Mouse (Mus musculus) C2C12 (cell line): ENCODE results near the gene Trp73. TPM values are rescaled to one million over a fixed set of nuclear protein-coding genes. Genes with fewer than 3 reads are reported as not detected.

Experiments
- H3K27me3 ChIP-seq: one replicate; pipeline ENCODE4 v1.6.1; 2011; ENCODE audit not compliant: control insufficient read depth, insufficient read depth, insufficient read length
- H3K36me3 ChIP-seq: one replicate; pipeline ENCODE4 v1.6.1; 2011; ENCODE audit not compliant: control insufficient read depth, insufficient read depth
- H3K4me3 ChIP-seq: one replicate; pipeline ENCODE4 v1.5.1; 2011; ENCODE audit warnings: mild to moderate bottlenecking, control low read depth; ENCODE audit not compliant: poor library complexity, insufficient read depth, severe bottlenecking
- H3K79me2 ChIP-seq: one replicate; pipeline ENCODE4 v1.6.1; 2011; ENCODE audit not compliant: control insufficient read depth, insufficient read depth
- H3K79me3 ChIP-seq: one replicate; pipeline ENCODE4 v1.6.1; 2011; ENCODE audit warnings: low read depth, control low read depth
- H3ac ChIP-seq: one replicate; pipeline ENCODE3; 2011; ENCODE audit warnings: low read depth; ENCODE audit not compliant: control insufficient read depth, insufficient read length
- CEBPB ChIP-seq: IDR thresholded peaks from one replicate; pipeline ENCODE4 v1.6.1; 2011; ENCODE audit warnings: low read depth, mild to moderate bottlenecking, control low read depth, moderate library complexity
- CTCF ChIP-seq: IDR thresholded peaks from one replicate; pipeline ENCODE4 v1.5.1; 2011; ENCODE audit not compliant: control insufficient read depth, insufficient read depth, insufficient read length
- FOSL1 ChIP-seq: IDR thresholded peaks from one replicate; pipeline ENCODE4 v1.8.0; 2011; ENCODE audit warnings: mild to moderate bottlenecking, low read length; ENCODE audit not compliant: poor library complexity, insufficient read depth, severe bottlenecking
- MAX ChIP-seq: IDR thresholded peaks from one replicate; pipeline ENCODE4 v1.6.1; 2011; ENCODE audit warnings: mild to moderate bottlenecking, control low read depth
- MYOD1 ChIP-seq: IDR thresholded peaks from one replicate; pipeline ENCODE4 v1.6.1; 2011; ENCODE audit warnings: low read depth; ENCODE audit not compliant: control insufficient read depth, insufficient read length
- MYOG ChIP-seq: IDR thresholded peaks from one replicate; pipeline ENCODE4 v1.6.1; 2011; ENCODE audit not compliant: control insufficient read depth, insufficient read length; ENCODE audit errors: extremely low read depth
- USF1 ChIP-seq: IDR thresholded peaks from one replicate; pipeline ENCODE4 v1.6.1; 2011; ENCODE audit warnings: low read depth, mild to moderate bottlenecking, control low read depth, moderate library complexity
- polyA plus RNA-seq: library from polyadenylated mRNA; unstranded; fragments of >200 nt; fragmentation: generic; extraction: Trizol; gene quantifications from one replicate; pipeline ENCODE4 v1.2.1, GENCODE M21; 2012; ENCODE audit warnings: missing spikeins

Trp73 gene
- polyA plus RNA-seq, 1 experiment = 0.01 TPM

DNA sequence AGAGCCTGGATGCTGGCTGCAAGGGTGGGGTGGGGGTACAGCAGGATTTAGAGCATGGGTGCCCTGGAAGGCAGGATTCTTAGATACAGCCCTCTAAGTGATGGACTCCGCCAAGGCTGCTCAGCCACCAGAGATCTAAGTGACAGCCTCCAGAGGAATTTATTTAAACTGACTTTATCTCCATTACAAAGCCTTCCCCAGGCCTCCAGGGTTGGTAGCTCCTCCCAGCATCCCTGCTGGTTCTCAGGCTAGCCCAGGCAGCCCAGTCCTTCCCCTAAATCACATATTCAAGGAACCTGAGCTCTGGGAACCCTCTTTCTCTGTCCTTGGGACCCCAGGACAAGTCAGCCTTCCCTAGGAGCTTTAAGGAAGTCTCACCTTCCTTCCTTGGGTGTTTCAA is 58.0 kb downstream of the Trp73 start:
- H3K27me3 ChIP-seq = peaks cover 16% of the 10 kb centered on the region
- no peak overlapping the region for H3K4me3 ChIP-seq
- TF ChIP-seq MYOG (no peak), FOSL1 (no peak), MAX (no peak), MYOD1 (no peak), CTCF (no peak), USF1 (no peak), CEBPB (no peak)
- H3K36me3 ChIP-seq = no peaks in the 10 kb centered on the region
- no peaks in the 10 kb centered on the region for H3K79me3 ChIP-seq
- H3K79me2 ChIP-seq = no peaks in the 10 kb centered on the region
- no peak overlapping the region for H3ac ChIP-seq

- Histone ChIP-seq H3K36me3 (no peaks in the 10 kb centered on the region), H3ac (no peak overlapping the region), H3K4me3 (no peak overlapping the region), H3K79me3 (no peaks in the 10 kb centered on the region), H3K27me3 (peaks cover 7% of the 10 kb centered on the region), H3K79me2 (no peaks in the 10 kb centered on the region)
- no peak for TF ChIP-seq CTCF
Observed at GRCm38 (mm10) chr4:154081021-154081420, 59.0 kb downstream of the Trp73 start.

DNA sequence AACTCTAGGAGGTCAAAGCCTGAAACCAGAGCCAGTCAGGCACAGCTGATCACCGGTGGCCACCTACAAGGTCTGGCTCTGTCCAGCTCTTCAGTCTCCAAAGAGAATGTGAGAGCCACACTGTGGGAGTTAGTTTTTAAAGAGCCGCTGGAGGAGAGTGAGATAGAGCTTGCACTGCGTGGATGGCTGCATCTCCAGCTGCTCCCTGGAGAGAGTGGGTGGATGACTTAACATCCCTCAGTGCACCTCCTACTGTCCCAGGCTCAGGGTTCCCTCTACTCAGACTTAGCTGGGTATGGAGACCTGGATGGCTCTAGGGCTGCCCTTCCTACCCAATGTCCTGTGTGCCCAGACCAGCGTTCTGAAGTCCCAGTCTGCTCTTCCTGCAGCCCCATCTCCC is 59.8 kb downstream of the Trp73 start:
- TF ChIP-seq FOSL1 = no peak
- no peak for TF ChIP-seq USF1
- TF ChIP-seq CEBPB = no peak
- TF ChIP-seq MYOG = no peak
- no peaks in the 10 kb centered on the region for H3K36me3 ChIP-seq
- no peak overlapping the region for H3ac ChIP-seq
- H3K4me3 ChIP-seq = no peak overlapping the region
- H3K79me2 ChIP-seq = no peaks in the 10 kb centered on the region
- peaks cover 7% of the 10 kb centered on the region for H3K27me3 ChIP-seq
- no peaks in the 10 kb centered on the region for H3K79me3 ChIP-seq

GRCm38 (mm10) chr4:154071941-154072340 is 68.1 kb downstream of the Trp73 start:
- Histone ChIP-seq H3K36me3 (no peaks in the 10 kb centered on the region), H3K27me3 (peaks cover 3% of the 10 kb centered on the region)
- no peak for TF ChIP-seq FOSL1
- TF ChIP-seq USF1 = no peak
- no peak for TF ChIP-seq CEBPB

DNA sequence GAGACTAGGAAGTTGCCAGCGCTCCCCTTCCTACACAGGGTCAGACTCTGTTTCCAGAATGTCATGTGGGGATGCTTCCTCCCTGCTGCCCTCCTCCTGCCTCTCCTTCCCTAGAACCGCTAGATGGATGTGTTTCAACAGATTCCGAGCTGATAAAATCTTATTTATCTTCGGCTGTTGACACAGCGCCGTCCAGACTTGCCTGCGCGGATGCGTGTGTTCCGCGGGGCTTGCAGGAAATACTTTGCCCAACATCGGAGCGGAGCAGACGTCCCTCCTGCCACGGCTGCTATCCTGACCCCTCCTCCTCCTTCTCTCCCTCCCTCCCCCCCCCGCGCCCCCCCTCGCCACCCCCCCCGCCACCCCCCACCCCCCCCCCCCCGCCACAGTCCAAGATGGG is 68.5 kb downstream of the Trp73 start:
- Histone ChIP-seq H3K79me3 (no peaks in the 10 kb centered on the region), H3K4me3 (no peak overlapping the region), H3K27me3 (peaks cover 3% of the 10 kb centered on the region), H3K79me2 (no peaks in the 10 kb centered on the region), H3K36me3 (no peaks in the 10 kb centered on the region), H3ac (no peak overlapping the region)
- TF ChIP-seq FOSL1 (no peak), MYOD1 (no peak), CTCF (no peak), USF1 (no peak), MAX (no peak), MYOG (no peak), CEBPB (no peak)

More at GRCm38 (mm10) chr4:154071941-154072340, 68.1 kb downstream of the Trp73 start:
- no peaks in the 10 kb centered on the region for H3K79me3 ChIP-seq
- H3K4me3 ChIP-seq = no peak overlapping the region
- H3ac ChIP-seq = no peak overlapping the region
- H3K79me2 ChIP-seq = no peaks in the 10 kb centered on the region

DNA sequence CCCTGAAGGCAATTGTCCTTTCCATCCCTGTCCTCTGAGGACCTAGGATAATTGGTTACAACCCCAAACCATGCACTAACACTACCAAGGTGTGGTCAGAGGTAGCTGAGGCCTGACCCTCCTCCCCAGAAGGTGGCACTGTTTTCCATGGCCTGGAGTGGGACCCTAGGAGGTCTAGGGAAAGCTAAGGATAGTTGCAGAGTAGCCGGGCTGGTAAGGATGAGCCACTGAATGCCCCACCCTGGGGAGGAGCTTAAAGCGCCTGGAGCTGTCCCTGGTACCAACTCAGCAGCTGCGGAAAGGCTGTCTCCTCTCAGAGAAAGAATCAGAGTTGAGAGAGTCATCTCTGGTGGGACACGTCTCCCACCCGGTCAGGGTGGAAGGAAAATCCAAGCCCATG is 69.1 kb downstream of the Trp73 start:
- no peak for TF ChIP-seq MYOD1
- TF ChIP-seq MYOG = no peak
- no peak for TF ChIP-seq FOSL1
- TF ChIP-seq MAX = no peak
- no peak for TF ChIP-seq CEBPB
- no peak for TF ChIP-seq CTCF
- TF ChIP-seq USF1 = no peak
- Histone ChIP-seq H3K4me3 (no peak overlapping the region), H3K79me3 (no peaks in the 10 kb centered on the region), H3ac (no peak overlapping the region), H3K36me3 (no peaks in the 10 kb centered on the region), H3K79me2 (no peaks in the 10 kb centered on the region), H3K27me3 (peaks cover 3% of the 10 kb centered on the region)
